Mouse (Mus musculus): ENCODE results near the gene Myg1. TPM values are rescaled to one million over a fixed set of nuclear protein-coding genes. Genes with fewer than 3 reads are reported as not detected.

Myg1 gene
- polyA plus RNA-seq (2014; fragmentation: Illumina TruSeq; extraction: RNeasy Lipid Tissue Mini Kit (QIAGEN cat#74804); ENCODE audit: low read depth, low replicate concordance): 45.1 TPM

GRCm38 (mm10) chr15:102331610-102332015 lies at the start of gene Myg1:
Gene Myg1, plus strand, starts transcription at chr15:102331709.

GRCm38 (mm10) chr15:102295633-102296367 lies 35.7 kb upstream of the Myg1 start, which contains the start of gene Espl1:
Gene Espl1, plus strand, starts transcription at chr15:102296266.

DNA sequence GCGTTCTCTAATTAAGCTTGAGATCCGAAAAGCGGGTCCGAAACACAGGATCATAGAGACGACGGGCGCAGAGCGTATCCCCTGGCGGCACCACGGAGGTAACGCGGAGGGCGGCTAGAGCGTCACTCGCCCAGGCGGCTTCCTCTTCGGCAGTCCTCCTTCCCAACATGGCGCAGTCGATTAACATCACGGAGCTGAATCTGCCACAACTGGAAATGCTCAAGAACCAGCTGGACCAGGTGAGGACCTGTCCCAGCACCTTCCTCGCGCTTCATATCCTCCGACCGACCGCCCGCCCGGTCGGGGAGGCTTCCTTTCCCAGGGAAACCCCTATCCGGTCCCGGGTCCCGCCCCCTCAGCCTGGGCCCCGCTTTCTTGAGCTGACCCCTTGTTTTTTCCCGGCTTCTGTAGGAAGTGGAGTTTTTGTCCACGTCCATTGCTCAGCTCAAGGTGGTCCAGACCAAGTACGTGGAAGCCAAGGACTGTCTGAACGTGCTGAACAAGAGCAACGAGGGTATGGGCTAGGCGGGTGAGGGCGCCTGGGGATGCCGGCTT lies 5.4 kb upstream of the Myg1 start, which contains the start of gene Pfdn5:
Gene Pfdn5 (plus strand): TSS at position 95 of the 555 bp plus-strand sequence.

DNA sequence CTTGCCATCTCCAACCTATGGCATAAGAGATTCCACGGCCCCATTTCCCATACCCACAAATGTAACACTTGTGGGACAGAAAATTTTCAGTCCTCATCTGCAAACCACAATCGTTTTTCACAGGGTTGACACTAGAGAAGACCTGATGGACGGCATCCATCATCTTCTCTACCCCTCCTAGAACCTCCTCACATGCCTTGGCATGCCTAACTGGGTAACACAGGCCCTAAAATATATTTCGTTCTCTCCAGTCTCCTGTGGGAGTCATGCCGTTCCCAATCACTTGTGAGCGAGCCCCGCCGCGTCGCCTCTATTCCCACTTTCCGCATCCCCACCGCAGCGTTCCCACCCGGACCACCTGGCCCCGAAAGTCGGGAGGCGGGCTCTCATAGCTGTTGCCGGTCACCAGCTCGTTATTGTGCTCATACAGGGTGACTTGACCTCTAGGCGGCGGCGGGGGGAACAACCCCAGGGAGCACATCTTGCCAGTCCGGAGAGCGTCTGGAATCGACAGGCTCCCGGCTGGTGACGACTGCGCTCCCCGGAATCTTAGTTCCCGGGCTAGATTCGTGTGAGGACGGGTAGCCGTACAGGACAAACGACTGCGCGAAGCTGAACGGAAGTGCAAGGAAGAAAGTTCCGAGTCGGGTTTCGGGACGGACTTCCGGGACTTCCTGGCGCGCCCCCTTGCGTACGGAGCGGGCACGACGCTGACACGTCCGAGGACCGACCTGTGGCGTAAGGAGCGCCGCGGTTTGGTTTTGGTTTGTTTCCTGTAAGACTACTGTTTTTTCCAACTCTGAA lies 18.8 kb downstream of the Myg1 start, which contains the start of gene Aaas:
Gene Aaas (minus strand): TSS at position 634 of the 804 bp plus-strand sequence.

GRCm38 (mm10) chr15:102366733-102367344 lies 35.3 kb downstream of the Myg1 start, which contains the start of gene Sp7:
Gene Sp7, minus strand, starts transcription at chr15:102367182.

Other genes with a start within 250 kb of the Myg1 start
- 102 TPM for gene Tns2, start 231.3 kb upstream of the Myg1 start, polyA plus RNA-seq (2014; fragmentation: Illumina TruSeq; extraction: RNeasy Lipid Tissue Mini Kit (QIAGEN cat#74804); ENCODE audit: low read depth, low replicate concordance)
- 54.5 TPM for gene Spryd3, start 195.5 kb upstream of the Myg1 start, polyA plus RNA-seq (2014; fragmentation: Illumina TruSeq; extraction: RNeasy Lipid Tissue Mini Kit (QIAGEN cat#74804); ENCODE audit: low read depth, low replicate concordance)
- gene Igfbp6, start 187.3 kb upstream of the Myg1 start, polyA plus RNA-seq (2014; fragmentation: Illumina TruSeq; extraction: RNeasy Lipid Tissue Mini Kit (QIAGEN cat#74804); ENCODE audit: low read depth, low replicate concordance): 147 TPM
- 0.40 TPM for gene Soat2, start 181.2 kb upstream of the Myg1 start, polyA plus RNA-seq (2014; fragmentation: Illumina TruSeq; extraction: RNeasy Lipid Tissue Mini Kit (QIAGEN cat#74804); ENCODE audit: low read depth, low replicate concordance)
- gene Zfp740, start 128.5 kb upstream of the Myg1 start, polyA plus RNA-seq (2014; fragmentation: Illumina TruSeq; extraction: RNeasy Lipid Tissue Mini Kit (QIAGEN cat#74804); ENCODE audit: low read depth, low replicate concordance): 63.0 TPM
- gene Csad, start 127.0 kb upstream of the Myg1 start, polyA plus RNA-seq (2014; fragmentation: Illumina TruSeq; extraction: RNeasy Lipid Tissue Mini Kit (QIAGEN cat#74804); ENCODE audit: low read depth, low replicate concordance): 192 TPM
- 5.4 TPM for gene Itgb7, start 99.8 kb upstream of the Myg1 start, polyA plus RNA-seq (2014; fragmentation: Illumina TruSeq; extraction: RNeasy Lipid Tissue Mini Kit (QIAGEN cat#74804); ENCODE audit: low read depth, low replicate concordance)
- 30.3 TPM for gene Rarg, start 74.2 kb upstream of the Myg1 start, polyA plus RNA-seq (2014; fragmentation: Illumina TruSeq; extraction: RNeasy Lipid Tissue Mini Kit (QIAGEN cat#74804); ENCODE audit: low read depth, low replicate concordance)
- gene Gm9918, start 61.1 kb upstream of the Myg1 start, polyA plus RNA-seq (2014; fragmentation: Illumina TruSeq; extraction: RNeasy Lipid Tissue Mini Kit (QIAGEN cat#74804); ENCODE audit: low read depth, low replicate concordance): 0.14 TPM
- gene Mfsd5, start 52.3 kb upstream of the Myg1 start, polyA plus RNA-seq (2014; fragmentation: Illumina TruSeq; extraction: RNeasy Lipid Tissue Mini Kit (QIAGEN cat#74804); ENCODE audit: low read depth, low replicate concordance): 30.6 TPM
- gene Espl1, start 35.4 kb upstream of the Myg1 start, polyA plus RNA-seq (2014; fragmentation: Illumina TruSeq; extraction: RNeasy Lipid Tissue Mini Kit (QIAGEN cat#74804); ENCODE audit: low read depth, low replicate concordance): 4.2 TPM
- 474 TPM for gene Pfdn5, start 5.6 kb upstream of the Myg1 start, polyA plus RNA-seq (2014; fragmentation: Illumina TruSeq; extraction: RNeasy Lipid Tissue Mini Kit (QIAGEN cat#74804); ENCODE audit: low read depth, low replicate concordance)
- gene Aaas, start 19.1 kb downstream of the Myg1 start, polyA plus RNA-seq (2014; fragmentation: Illumina TruSeq; extraction: RNeasy Lipid Tissue Mini Kit (QIAGEN cat#74804); ENCODE audit: low read depth, low replicate concordance): 14.2 TPM
- gene Sp7, start 35.5 kb downstream of the Myg1 start, polyA plus RNA-seq (2014; fragmentation: Illumina TruSeq; extraction: RNeasy Lipid Tissue Mini Kit (QIAGEN cat#74804); ENCODE audit: low read depth, low replicate concordance): 0.10 TPM
- 24.9 TPM for gene Sp1, start 74.4 kb downstream of the Myg1 start, polyA plus RNA-seq (2014; fragmentation: Illumina TruSeq; extraction: RNeasy Lipid Tissue Mini Kit (QIAGEN cat#74804); ENCODE audit: low read depth, low replicate concordance)
- gene Amhr2, start 113.7 kb downstream of the Myg1 start, polyA plus RNA-seq (2014; fragmentation: Illumina TruSeq; extraction: RNeasy Lipid Tissue Mini Kit (QIAGEN cat#74804); ENCODE audit: low read depth, low replicate concordance): 5.6 TPM
- 84.5 TPM for gene Prr13, start 127.3 kb downstream of the Myg1 start, polyA plus RNA-seq (2014; fragmentation: Illumina TruSeq; extraction: RNeasy Lipid Tissue Mini Kit (QIAGEN cat#74804); ENCODE audit: low read depth, low replicate concordance)
- 498 TPM for gene Pcbp2, start 138.8 kb downstream of the Myg1 start, polyA plus RNA-seq (2014; fragmentation: Illumina TruSeq; extraction: RNeasy Lipid Tissue Mini Kit (QIAGEN cat#74804); ENCODE audit: low read depth, low replicate concordance)
- not detected for gene Gm10337, start 172.0 kb downstream of the Myg1 start, polyA plus RNA-seq (2014; fragmentation: Illumina TruSeq; extraction: RNeasy Lipid Tissue Mini Kit (QIAGEN cat#74804); ENCODE audit: low read depth, low replicate concordance)
- 13.2 TPM for gene Map3k12, start 185.4 kb downstream of the Myg1 start, polyA plus RNA-seq (2014; fragmentation: Illumina TruSeq; extraction: RNeasy Lipid Tissue Mini Kit (QIAGEN cat#74804); ENCODE audit: low read depth, low replicate concordance)
- 35.9 TPM for gene Tarbp2, start 186.5 kb downstream of the Myg1 start, polyA plus RNA-seq (2014; fragmentation: Illumina TruSeq; extraction: RNeasy Lipid Tissue Mini Kit (QIAGEN cat#74804); ENCODE audit: low read depth, low replicate concordance)
- 6.4 TPM for gene Npff, start 193.2 kb downstream of the Myg1 start, polyA plus RNA-seq (2014; fragmentation: Illumina TruSeq; extraction: RNeasy Lipid Tissue Mini Kit (QIAGEN cat#74804); ENCODE audit: low read depth, low replicate concordance)

All from adipose tissue, adult 10 weeks (tissue).